Mouse (Mus musculus): ENCODE results near the gene Dpf3. TPM values are rescaled to one million over a fixed set of nuclear protein-coding genes. Genes with fewer than 3 reads are reported as not detected.

Gene Dpf3
- total RNA-seq, 2 experiments from 2014 or later = 26.1 to 28.1 TPM

DNA sequence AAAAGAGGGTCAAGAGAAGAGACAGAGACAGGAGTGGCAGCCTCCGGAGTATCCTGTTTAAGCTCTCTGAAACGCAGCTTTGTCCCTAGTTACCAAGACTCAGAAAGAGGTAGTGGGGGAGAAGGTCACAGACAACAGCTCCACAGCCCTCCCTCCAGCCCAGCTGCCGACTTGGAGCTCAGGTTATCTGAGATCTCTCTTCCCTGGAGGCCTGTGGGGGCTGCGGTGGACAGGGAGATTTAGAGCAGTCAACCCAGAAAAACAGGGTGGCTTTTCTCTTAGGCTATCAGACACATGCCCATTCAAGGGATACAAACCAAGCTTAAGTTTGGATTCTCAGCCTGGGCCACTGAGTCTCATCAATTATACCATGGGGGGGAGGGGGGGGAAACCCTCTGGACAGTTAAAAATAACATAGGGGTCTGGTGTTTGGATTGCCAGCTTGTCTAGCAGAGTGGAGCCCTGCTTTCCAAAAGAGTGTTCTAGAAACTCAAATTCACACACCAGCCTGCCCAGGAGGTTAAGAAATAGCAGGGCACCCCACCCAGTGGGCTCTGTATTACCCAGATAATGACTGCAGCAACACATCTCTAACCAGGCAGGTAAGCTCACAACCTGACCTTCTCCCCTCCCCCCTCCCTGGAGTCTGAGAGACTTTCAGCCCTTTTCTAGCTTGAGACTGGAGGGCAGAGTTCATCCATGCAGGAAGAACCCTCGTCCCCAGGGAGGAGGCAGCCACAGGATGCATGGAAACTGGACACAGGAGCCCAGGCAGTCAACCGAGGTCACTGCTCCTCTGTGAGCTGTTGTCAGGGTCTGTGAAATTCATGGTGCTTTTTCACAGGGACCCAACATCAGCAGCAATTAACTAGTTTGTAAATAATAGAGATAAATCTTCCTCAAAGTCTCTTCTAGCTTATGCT lies 20.7 kb downstream of the Dpf3 start:
- DNase-seq = no peak

DNA sequence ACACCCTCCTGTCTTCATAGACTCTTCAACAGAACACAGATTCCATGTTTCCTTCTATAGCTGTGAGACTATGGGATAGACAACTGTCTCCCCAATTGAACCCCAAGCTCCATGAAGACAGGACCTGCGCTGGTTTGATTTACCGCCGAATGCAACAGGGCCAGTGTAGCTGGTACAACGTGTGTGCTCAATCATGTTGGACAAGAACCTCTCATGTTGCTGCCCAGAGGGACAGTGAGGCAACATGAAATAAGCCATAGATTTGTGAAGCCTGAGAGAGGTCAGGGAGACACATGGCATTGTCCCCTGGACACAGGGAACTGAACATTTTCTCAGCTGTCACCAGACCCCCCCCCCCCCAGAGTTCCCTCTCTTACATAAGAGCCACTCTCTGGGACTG lies 21.5 kb downstream of the Dpf3 start:
- DNase-seq = no peak

DNA sequence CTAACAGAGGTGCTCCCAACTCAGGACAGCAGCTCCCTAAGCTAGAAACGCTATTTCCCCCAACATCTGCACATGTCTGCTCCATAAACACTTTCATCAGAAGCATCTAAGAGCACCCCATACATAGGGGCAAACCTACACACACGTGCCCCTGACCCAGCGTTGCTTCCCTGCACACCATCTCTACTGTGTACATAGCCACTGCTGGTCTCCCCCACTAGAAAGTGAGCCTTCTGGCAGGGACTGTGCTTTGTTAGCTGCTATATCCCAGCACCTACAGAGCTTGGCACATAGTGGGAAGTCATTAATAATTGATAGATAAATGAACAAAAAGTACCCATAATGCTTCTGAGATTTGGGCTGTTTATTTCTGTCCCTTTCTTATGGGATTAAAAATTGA lies 27.2 kb downstream of the Dpf3 start:
- DNase-seq = no peak

DNA sequence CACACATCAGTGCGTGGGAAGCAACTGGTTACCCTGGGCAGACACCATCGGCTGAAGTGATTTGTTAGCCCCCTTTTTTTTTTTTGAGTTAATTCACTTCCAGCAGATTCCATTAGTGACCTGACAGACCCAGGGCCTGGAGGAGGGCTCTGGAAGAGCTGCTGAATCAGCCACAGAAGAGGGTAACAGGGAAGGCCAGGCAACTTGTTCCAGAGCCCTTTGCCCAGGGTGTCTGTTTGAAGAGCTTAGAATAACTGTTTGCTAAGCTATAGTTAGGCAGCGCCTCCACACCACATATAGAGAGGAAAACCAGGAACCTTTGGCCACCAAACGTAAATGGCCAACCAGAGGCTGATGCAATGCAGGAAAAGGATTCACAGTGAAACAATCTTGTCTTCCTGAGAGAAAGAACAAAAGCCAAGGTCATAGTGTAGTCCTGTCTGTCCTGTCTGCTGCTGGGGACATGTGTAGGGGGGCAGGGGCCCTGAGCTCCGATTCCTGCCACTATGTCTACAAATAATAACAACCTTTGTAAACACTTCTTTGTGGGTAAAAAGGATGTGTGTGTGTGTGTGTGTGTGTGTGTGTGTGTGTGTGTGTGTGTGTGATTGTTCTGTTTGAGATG lies 32.7 kb downstream of the Dpf3 start:
- no peak for DNase-seq

- no peak for DNase-seq
Measured at GRCm38 (mm10) chr12:83451850-83452249, 35.7 kb downstream of the Dpf3 start.

GRCm38 (mm10) chr12:83450471-83450870 lies 37.0 kb downstream of the Dpf3 start:
- DNase-seq = no peak

DNA sequence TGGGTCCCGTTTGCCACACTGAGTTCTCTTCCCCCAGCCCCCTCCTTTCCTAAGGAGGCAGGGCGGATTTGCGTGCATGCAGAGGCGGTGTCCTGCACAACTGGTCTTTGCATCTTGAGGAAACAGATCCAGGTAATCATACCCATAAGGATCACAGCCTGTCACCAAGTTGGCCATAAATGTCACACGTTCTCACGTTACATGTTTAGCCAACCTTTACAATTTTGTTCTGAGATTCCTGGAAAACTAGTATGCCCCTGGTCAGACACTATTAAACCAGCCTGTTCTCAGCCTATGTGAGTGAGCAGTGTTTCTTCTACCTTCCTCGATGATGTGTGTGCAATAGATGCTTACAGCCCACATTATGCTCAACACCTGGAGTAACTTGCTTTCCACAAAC lies 38.3 kb downstream of the Dpf3 start:
- no peak for DNase-seq

DNA sequence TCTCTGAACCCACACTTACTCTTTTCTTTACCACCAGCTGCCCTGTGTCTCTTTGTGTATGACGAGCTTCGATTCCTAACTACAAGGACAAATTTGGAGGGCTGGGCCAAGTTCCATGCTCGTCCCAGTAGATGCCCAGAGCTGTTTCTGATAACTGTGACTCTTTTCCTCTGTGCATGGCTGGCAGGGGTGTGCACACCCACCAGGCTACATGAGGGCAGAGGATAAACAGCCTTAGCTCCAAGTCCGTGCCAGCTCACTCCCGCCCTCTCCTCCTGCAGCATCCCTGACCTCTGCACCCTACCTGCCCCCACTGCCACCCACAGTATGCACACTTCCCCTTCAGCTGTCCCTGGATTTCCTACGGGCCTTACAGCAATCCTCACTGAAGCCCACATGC lies 41.9 kb downstream of the Dpf3 start:
- DNase-seq = no peak

DNA sequence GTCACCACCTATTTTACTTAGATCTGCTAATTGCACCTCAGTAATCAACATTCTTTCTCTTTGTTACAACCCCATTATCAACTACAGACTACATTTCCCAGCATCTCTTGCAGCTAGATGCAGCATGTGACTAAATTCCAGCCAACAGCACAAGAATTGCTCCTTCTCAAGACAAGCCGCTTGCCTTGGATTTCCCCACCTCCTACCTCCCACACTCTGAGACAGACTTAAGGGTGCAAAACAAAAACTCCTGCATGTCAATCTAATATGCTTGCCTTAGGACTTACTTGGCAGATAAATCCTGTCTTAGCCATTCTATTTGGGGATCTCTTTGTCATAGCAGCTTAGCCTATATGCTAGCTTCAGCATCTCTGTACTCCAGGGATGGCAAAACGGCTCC lies 43.1 kb downstream of the Dpf3 start:
- no peak for DNase-seq

GRCm38 (mm10) chr12:83438002-83438401 lies 49.5 kb downstream of the Dpf3 start:
- no peak for DNase-seq

- DNase-seq = no peak
Measured at GRCm38 (mm10) chr12:83433987-83434698, 53.4 kb downstream of the Dpf3 start.

DNA sequence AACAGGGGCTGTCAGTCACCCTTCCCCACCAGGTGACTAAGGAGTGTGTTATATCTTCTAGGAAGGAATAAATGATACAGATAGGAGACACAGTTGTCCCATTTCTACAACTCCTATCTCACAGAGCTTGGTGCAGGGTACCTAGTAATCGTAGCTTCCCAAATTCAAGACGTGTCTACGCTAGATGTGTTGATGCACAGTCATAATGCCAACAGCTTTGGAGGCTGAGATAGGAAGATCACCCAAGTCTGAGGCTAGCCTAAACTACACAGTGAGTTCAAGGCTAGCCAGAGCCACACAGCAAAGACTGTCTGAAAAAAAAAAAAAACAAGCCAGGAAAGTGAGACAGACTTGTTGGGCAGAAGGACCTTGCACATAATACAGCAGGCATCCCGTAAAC lies 54.1 kb downstream of the Dpf3 start:
- DNase-seq = no peak

- no peak for DNase-seq
Measured at GRCm38 (mm10) chr12:83430207-83430606, 57.3 kb downstream of the Dpf3 start.

GRCm38 (mm10) chr12:83428016-83428415 lies 59.5 kb downstream of the Dpf3 start:
- DNase-seq = no peak

DNA sequence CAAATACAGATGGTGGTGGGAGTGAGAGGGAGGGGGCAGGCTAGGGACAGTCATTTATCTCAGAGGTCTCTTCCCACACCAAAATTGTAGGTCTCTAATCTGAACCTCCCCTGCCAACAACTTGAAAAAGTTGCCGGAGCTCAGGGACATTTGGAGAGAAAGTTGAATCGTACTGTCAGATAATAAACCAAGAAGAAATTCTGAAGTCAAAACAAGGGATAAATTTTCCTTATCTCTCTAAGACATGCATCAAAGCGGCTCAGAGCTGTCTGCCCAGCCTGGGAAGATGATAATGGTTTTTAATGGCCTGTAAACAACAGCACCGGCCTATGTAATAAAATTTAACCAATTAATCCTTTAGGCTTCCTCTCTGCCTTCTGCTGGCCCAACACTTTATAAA lies 59.9 kb downstream of the Dpf3 start:
- no peak for DNase-seq

- DNase-seq = no peak
Measured at GRCm38 (mm10) chr12:83426326-83426725, 61.2 kb downstream of the Dpf3 start.

GRCm38 (mm10) chr12:83425736-83426135 lies 61.8 kb downstream of the Dpf3 start:
- no peak for DNase-seq

- no peak for DNase-seq
Measured at GRCm38 (mm10) chr12:83424720-83425444, 62.6 kb downstream of the Dpf3 start.

- no peak for DNase-seq
Measured at GRCm38 (mm10) chr12:83424086-83424719, 63.3 kb downstream of the Dpf3 start.

DNA sequence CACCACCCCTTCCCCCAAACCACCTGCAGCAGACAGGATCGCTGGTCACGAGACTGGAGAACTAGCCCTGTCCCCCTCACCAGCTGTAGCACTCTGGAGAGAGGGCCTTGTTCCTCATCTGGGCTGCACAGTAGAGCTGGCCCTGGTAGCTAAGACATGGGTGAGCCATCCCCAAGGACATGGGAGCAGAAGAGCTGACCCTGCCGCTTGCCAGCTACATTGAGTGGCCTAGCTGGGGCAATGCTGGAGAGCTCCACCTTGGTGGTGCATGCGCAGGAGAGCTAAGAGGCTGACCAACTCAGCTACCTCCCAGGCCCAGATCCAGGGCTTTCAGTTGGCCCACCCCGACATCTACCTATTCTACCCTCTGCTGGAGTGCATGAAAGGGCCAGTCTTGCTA lies 67.2 kb downstream of the Dpf3 start:
- DNase-seq = no peak

- DNase-seq = no peak
Measured at GRCm38 (mm10) chr12:83415207-83415606, 72.3 kb downstream of the Dpf3 start.

- DNase-seq = no peak
Measured at GRCm38 (mm10) chr12:83413684-83414083, 73.8 kb downstream of the Dpf3 start.

All from layer of hippocampus, postnatal 36 days (tissue).